Mouse (Mus musculus): ENCODE measurements around the gene Tox2. TPM values are rescaled to one million over a fixed set of nuclear protein-coding genes. Genes with fewer than 3 reads are reported as not detected.

Gene Tox2
- total RNA-seq, 1 experiment from 2014 or later, result 3.0 TPM

DNA sequence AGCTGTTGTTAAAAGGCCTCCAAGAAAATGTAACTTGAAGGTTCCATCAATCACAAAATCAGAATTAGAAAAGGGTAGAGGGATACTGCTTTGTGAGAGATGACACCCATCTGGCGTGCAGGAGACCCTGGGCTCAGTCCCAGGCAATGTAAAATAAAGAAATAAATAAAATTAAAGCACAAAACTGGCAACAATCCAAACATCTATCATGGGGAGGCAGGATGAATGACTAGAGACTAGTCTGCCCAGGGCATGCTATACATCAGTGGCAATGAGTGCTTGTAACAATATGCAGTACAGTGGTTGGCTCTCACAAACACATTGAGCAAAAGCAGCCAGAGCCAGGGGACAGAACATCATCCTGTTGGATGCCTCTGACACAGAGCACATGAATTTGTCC is 53.8 kb downstream of the Tox2 start:
- no peak for DNase-seq

DNA sequence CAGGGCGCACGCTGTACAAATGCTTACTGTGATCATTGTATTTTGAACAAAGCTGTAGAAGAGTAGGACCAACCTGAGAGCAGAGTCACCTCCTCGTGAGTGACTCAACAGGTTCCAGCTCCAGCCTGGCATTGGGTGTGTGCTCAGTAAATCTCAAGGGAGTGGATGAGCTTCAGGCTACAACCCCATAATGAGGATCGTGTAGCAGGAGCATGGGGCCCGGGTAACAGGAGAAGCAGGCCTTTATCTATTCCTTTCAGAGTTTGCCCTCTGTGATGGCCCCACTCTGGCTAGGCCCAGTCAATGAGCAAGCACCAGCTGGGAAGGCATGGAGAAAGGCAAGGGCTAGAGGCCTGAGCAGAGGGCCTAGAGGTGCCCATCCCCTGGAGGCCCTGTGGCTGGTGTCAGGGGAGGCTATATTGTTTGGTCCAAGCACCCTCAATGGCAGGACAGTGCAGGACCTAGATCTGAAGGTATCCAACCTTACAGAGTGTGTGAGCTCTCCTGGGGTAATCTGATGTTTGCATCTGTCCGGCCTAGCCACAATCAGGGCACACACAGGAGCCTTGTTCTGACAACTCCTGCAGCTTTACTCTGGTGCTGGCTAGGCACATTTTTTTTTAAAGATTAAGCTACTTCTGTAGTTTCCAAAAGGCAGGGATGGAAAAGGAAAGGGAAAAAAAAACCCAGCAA is 58.6 kb downstream of the Tox2 start:
- DNase-seq, result no peak

DNA sequence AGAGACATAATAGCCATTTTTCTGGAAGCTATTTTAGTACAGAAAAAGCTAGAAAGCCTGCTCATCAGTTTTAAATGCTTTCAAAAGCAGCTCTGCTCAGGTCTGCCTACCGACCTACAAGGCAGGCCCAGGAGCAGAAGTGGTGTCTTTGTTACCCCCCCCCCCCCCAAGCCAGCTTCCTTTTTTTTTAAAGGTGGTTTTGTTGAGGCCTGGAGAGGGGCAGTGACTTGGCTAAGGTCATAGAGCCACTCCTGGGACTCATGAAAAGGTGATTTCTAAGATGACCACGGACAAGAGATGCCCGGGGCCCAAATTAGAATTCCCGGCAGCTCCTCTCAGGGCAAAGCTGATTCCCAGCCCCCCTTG is 59.1 kb downstream of the Tox2 start:
- DNase-seq, result no peak

DNA sequence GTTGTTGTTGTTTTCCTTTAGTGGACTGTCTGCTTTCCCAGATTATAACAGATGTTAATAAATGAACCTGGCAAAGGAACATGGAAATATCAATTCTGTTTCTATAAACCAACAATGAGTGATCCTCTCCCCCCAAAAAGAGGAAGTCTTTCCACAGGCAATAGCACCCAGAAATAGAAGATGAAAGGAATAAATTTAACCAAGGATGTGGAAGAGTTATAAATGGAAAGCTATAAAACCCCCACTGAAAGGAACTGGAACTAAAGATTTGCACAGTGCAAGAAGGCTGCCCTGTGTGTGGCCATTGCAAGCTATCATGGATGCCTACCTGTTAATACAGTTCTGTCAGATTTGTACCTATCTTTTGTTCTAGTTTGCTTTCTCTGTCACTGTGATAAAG is 64.2 kb downstream of the Tox2 start:
- no peak for DNase-seq

DNA sequence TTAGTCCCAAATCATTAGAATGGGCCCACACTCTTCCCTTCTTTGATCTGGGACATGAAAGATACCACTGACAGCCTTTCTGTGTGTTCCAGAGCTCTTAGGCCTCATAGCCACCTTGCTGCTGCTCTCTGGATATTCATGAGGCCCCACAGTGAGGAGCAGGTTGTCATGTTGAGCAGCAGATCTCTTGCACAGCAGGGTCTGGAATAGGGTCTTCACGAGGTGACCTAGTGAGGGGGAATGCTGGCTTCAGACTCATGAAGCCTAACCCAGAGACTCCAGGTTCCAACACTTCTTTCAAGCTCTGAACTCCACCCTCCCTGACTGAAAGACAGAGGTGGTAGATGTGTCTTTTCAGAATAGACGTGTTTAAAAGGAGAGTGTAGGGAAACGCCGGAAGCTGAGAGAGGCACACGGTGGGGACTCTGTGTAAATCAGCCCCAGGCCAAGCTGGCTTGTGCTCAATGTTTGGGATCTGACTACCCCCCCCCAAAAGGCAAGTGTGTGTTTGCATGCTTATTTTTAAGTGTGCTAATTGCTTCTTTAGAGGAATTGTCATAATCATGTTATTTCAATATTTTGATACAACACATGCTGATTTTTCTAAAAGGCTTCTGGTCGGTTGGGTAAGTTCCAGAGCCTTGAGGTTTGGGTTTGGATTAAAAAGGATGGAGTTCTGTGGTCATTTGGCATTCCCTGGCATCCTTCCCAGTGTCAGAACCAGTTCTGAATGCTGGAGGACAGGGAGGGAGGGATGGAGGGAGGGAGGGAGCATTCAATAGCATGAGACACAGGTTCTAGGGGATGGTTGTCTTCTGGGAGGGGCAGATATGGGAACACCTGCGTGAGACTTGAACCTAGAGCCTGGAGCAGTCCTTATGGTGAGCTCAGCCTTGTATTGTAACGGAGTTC is 68.9 kb downstream of the Tox2 start:
- DNase-seq, result no peak

DNA sequence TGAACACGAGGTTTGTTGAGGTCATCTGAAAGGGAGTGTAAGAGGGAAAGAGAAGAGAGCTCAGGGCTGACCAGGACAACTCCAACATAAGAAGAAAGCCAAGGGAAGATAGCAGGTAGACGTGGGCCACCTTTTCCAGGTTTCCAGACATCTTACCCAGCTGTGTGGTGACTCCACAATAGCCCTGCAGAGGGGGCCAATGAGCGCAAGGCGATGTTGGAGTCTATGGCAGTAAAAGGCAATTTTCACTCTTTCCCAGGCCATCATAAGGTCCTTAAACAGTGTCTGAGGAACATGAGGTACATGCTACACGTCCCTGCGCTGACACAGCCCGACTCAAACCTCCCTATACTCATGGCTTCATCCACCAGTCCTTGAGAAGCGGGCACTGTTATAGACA is 70.9 kb downstream of the Tox2 start:
- DNase-seq, result no peak

DNA sequence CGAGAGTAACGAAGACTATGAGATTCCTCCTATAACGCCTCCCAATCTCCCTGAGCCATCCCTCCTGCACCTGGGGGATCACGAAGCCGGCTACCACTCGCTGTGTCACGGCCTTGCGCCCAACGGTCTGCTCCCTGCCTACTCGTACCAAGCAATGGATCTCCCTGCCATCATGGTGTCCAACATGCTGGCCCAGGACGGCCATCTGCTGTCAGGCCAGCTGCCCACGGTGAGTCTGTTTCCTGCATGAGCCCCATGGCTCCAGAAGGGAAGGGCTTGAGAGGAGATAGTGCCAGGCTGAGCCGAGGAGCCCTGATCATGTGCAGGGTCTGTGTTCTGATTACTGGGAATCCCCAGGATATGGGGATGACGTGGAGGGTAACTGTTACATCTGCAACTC is 73.1 kb downstream of the Tox2 start:
- DNase-seq, result no peak

DNA sequence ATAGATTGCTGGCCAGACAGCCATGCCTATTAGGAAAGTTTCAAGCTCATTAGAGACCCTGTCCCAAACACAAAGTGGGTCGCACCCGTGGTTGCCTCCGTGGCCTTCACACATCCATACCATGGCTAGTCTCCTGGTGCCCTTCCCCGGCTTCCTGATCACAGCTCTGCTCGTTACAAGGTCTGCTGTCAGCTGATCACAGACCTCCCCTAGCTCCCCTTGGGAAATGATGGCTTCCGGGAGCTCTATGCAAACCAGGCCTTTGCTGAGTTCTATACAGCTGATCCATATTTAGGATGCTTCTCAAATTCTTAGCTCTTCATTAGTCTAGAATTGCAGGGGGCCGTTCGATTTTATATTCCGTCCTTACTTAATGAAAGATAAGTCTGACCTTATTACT is 75.1 kb downstream of the Tox2 start:
- DNase-seq, result no peak

DNA sequence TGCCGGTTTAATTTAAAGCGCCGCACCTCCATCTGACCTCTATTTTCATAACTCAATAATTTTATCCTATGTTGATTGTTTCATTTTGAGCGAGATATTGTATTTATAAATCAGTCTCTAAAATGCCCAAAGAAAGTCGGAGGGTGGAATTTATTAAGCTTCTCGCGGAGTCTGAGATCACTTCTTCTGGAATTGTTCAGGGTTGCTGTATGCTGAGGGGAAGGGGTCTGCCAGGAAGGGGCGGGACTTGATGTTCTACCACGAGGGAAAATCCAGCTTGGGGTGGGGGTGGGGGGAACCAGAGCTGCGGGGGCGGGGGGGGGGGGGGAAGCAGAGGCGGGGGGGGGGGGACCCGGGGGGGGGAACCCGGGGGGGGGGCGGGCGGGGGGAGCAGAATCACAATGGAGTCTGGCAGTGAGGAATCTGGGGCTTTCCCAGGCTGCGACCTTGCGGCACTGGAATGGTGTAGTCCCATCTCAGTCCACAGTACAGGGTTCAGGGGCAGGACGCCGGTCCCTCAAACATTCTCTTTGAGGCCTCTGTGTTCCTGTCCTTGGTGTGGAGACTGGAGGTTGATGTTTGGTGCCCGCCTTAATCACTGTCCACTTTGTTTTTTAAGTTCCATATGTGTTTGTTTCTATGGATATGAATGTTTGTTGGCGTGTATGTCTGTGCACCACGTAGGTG is 77.9 kb downstream of the Tox2 start:
- DNase-seq, result no peak

DNA sequence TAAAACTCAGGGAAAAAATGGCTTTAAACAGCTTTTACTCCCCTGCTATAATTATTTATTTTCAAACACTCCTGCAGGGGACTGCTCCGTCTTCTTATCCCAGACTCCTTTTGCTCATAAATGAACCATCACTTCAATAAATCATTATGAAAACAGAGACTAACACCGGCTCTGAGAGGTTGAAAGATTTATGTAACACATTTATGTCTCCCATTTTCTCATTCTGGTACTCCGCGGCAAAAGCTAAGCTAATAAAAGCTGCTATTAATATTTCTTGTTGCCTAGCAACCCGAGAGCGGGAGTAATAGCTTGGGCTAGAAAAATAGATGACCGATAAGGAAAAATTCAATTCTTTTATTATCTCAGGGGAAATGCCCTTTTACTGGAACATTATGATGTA is 81.9 kb downstream of the Tox2 start:
- DNase-seq, result no peak

DNA sequence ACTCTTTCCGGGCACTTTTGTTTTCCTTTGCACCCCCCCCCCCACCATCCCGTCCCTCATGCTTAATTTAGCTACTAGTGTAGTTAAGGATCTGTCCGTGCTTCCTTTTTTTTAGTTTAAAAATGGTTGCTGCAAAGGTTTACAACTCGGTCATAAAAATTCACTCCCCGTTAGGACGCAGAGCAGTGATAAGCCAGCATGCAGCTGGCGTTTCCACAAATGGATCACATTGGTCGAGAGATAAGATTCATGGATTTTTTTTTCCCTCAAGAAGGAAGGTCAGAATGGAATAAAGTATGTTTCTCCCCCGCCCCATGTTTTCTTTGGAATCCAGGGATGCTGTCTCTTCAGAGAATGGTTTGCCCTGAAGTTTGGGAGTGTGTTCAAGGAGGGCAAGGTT is 82.4 kb downstream of the Tox2 start:
- DNase-seq, result no peak

DNA sequence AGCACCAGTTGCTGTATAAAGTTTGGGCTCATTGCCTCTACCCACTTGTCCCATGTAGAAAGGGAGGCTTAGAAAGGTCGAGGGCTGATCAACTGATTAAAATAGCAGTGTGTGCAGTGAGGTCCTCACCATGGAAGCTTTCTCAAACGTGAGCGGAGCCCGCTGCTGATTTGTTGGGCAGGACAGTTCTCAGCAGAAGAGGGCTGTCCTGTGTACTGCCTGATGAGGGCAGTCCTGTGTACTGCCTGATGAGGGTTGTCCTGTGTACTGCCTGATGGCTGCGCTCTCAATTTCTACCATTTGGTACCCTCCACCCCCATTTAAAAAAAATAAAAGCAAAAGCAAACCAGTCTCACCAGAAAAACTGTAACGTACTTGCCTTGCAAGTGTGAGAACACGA is 82.8 kb downstream of the Tox2 start:
- DNase-seq, result no peak

DNA sequence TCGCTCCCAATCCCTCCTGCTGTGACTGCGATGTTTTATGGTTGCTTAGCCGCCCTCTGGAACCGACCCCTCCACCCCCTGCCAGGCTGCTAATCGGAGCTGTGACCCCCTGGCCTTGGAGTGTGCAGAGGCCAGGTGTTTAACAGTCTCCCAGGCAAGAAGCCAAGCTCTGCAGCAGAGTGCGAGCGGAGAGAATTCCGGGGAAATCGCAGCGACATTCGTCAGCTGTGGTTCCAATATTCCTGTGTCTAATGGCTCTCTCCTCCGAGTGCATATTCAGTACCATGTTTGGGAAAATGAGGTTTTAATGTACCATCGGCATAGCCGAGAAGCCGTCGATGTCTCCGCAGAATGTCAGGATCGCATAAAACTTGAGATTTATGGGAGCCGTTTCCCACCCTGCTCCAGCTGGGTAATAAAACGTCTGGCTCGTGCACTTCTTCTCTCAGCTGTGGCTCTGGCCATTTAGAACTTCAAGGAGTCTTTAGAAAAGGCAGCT is 86.0 kb downstream of the Tox2 start:
- peak; percentile 11 for DNase-seq

DNA sequence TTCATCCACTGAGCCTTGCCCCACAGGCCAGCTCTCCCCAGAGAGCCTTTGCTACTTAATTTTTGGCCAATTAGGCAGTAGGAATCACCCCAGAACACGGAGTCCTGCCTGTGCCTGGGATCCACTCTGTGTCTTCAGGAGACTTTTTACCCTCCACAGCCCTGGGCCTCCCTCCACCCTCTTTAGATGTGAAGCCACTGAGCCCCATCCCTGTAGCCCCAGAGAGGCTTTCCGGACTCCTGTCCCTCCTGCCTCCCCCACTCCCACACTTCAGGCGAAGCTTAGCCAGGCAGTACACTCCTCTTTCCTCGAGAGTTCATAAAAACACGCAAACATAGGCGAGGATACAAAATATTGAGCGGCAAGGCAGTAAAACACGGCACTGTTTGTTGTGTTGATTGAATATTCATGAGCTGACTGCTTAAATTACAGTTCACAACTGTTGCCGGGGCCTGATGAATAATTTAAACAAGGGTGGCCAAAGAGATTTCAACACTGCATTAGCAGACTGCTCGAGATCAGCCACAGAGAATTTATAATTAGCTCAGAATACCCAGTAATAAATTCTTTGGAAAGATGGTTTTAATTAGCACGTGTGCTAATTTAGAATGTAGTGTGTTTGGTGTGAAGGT is 94.2 kb downstream of the Tox2 start:
- no peak for DNase-seq

DNA sequence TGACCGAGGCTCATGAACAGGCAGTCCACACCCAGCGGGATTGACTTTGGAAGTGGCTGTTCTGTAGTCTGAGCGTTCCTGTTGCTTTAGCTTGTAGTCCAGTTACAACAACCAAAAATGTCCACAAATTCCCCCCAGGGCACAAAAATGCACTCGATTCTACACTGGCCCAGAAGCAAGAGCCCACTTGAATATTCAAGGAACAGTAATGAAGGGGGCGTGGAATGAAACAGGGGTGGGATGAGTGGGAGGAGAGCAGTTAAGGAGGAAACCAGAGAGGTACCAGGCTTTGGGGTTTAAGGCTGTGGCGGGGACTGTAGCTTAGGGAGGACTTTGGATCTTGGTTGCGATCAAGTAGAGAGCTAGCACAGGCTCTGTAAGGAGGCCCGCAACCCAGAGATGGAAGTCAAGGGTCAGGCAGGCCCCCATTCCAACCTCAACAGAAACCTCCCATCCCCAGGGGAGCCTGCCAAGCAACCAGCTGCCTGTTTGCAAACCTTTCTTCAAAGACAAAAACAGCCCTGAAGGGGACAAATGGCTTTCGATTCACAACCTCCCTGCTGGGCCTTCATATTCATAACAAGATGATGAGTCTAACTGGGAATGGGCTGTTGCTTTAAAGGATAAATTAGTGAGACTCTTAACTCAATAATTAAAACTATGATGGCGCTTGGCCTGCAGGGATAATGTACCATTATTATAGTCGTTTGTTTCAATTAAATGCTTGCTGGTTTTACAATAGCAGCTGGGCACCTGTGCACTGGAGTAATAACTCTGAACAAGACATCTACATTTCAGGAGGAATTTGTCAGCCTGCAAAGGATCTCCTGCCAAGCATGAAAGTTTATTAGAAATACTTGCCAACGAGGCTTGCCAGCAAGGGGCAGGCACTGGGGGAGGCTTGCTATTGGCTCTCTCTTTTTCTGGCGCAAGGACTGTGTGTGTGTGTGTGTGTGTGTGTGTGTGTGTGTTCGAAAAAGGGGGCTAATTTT is 97.4 kb downstream of the Tox2 start:
- no peak for DNase-seq

DNA sequence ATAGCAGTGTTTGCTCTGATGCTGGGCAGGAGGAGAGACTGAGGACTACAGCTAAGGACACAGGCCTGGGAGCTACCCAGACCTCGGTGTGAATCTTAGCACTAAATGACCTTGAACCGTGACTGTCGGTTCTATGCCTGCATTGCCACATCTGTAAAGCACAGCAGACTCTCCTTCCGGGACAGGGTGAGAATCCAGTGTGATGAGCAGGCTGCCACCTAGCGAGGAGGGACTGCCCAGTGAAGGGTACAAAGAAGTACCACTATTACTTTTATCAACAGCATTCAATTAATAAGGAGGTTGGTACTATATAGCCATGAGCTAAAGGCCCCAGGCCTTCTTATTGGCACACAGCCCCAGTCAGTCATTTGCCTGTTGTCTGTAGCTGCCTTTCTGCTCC is 98.7 kb downstream of the Tox2 start:
- no peak for DNase-seq

DNA sequence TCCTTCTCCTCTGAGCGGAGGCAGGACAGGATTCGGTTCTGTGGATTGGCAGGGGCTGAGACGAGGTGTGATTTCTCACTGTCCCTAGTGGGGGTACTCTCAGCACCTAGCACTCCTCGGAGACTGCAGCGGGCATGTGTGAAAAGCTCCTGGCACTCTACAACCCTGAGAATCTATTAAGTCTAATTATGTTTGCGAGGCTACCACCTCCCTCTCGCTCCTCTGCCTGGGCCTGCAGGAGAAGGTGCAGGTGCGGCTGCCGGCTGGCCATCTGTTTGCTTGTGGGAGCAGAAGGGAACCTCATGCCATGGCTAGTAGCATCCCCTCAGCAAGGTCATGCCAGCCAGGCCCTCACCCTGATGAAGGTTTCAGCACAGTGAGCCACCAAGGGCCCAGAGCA is 100.1 kb downstream of the Tox2 start:
- no peak for DNase-seq

DNA sequence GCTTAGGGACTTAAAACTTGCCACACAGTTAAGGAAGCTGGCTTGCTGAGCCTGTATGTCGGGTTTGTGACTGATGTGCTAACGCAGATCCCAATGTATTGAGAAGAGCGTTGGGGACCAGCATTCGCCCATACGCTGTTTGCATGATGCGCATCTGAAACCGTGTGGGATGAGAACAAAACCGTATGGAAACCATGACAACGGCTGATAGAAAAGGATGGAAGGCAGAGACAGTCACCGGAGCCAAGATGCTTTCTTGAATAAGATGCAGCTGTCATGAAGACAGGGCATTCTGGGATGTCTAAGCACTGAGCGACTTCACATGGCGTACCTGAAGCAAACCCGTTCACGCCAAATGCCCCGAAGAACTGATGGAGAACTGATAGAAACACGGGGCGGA is 106.5 kb downstream of the Tox2 start:
- no peak for DNase-seq

DNA sequence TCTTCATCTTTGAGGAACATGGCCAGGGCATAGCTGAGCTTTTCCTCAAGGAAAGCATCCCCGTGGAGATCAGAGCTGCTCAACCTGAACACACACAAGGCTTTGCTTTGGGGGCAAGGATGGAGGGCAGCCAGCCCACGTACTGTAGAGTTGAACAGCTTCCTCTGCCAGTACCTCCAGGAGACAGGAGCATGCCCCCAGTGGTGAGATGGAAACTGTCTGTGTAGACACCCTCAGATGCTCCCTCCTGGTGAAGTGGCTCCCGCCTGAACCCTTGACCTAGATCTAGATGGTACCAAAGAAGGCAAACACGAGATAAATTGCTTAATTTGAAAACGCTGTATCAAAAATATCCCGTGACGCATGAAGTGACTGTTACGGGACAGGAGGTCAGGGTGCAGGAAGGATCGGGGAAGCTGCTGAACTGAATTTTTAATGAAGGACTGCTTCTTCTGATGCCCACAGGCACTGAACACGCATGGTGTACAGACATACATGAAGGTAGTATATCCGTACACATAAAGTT is 107.3 kb downstream of the Tox2 start:
- DNase-seq, result no peak

DNA sequence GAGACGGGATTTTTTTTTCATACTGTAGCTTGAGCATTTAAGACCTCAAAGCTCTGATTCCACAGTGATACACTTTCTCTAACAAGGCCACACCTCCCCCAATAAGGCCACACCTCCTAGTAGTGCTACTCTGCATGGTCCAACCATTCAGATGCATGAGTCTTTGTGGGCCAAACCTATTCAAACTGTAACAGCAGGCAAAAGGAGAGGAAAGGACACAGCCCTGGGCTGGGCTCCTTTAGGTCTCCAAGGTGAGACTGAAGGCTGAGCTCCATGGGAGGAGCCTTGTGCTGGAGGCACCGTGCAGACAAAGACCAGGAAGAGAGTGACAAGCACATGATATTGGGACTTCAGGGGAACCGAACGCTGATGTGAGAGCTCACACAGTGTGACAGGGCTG is 114.4 kb downstream of the Tox2 start:
- DNase-seq, result no peak

DNA sequence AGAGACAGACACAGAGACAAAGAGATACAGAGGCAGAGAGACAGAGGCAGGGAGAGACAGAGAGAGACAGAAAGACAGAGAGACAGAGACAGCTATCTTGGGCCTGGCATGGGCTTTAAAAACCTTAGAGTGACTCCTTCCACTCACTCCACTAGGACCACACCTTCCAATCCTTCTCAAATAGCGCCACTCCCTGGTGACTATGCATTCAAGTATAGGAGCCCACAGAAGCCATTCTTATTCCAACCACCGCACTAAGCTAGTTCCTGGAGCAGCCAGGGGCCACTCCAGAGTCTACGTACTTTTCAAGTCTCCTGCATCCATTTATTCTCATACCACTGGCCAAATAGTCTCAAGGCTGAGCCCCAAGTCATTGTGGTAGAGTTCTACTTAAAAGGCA is 115.9 kb downstream of the Tox2 start:
- DNase-seq, result no peak

All from adrenal gland, postnatal 25 days (tissue).